Mouse (Mus musculus) splenic B cell, adult 2 months (primary cell): ENCODE data around the gene Spata31d1b.
"Not testable (repeated sequence)": the region's sequence is repeated elsewhere in the genome, so short reads cannot be mapped to it uniquely, and the experiment has no call there.

Source experiments
- DNase-seq: peaks from one replicate; pipeline ENCODE4 v3.0.0-alpha.2; 2011; ENCODE audit warnings: low read depth, low spot score
- H3K27me3 ChIP-seq: 2 replicates; pipeline ENCODE4 v1.6.1; 2012; ENCODE audit warnings: mild to moderate bottlenecking, low read length, moderate library complexity, mixed read lengths; ENCODE audit not compliant: control insufficient read depth, poor library complexity, insufficient read depth, severe bottlenecking
- H3K36me3 ChIP-seq: 2 replicates; pipeline ENCODE4 v1.6.1; 2012; ENCODE audit warnings: mild to moderate bottlenecking, low read length, moderate library complexity, mixed read lengths; ENCODE audit not compliant: control insufficient read depth, poor library complexity, insufficient read depth, severe bottlenecking

The Spata31d1b gene

DNA sequence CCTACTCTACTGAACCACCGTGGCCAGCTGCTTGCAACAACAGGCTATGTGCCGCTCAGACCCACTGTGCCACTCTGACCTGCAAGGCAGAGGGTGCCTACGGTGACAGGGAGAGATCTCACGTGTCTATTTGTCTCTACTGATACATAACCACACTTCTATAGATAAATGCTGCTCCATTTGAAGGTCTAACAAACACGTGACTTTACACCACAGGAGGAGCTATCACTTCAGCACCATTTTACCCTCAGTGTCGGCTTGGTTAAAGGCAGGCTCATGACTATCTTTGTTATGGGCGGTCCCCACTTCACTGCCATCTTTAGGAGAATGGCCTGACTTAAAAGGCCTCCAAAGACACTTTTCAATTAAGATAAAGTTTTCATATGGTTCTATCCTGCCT, 29.5 kb upstream of the Spata31d1b start:
- H3K27me3 ChIP-seq, result no peaks in the 10 kb centered on the region
- no peaks in the 10 kb centered on the region for H3K36me3 ChIP-seq
- no peak for DNase-seq

DNA sequence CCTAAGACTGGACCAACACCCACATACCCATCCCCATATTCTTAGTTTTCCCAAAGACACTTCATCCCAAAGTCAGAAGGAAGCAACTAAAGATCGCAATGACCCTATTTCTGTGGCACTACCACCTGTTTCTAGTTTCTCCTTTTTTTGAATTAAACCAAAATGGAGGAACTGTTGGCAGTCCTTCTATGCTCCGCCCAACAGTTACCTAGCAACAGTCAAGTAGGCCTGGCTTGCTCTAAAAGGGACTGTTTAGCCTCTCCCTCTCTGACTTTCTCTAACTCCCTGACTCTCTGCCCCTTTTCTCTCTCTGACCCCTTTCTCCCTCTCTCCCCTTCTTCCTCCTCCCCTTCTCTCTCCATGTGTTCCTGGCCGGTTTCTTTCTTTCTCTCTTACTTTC, 26.8 kb upstream of the Spata31d1b start:
- no peak for DNase-seq
- Histone ChIP-seq H3K36me3 (no peaks in the 10 kb centered on the region), H3K27me3 (no peaks in the 10 kb centered on the region)

DNA sequence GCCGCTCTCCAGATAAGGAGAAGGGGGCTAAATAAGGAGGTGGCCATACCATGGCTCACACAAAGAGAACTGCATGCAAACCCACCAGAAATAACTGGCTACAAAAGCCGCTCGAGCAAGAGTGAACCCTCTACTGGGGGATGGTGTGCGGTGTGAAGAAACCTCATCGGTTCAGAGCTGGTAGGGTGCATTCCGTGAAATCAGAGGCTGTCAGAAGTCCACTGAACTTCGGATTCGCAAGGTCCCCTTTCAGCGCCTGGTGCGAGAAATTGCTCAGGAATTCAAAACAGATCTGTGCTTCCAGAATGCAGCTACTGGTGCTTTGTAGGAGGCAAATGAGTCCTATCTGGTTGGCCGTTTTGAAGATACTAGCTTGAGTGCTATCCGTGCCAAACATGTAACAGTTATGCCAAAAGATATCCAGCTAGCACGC, 23.7 kb upstream of the Spata31d1b start:
- Histone ChIP-seq H3K27me3 (no peaks in the 10 kb centered on the region), H3K36me3 (no peaks in the 10 kb centered on the region)
- DNase-seq, result no peak

DNA sequence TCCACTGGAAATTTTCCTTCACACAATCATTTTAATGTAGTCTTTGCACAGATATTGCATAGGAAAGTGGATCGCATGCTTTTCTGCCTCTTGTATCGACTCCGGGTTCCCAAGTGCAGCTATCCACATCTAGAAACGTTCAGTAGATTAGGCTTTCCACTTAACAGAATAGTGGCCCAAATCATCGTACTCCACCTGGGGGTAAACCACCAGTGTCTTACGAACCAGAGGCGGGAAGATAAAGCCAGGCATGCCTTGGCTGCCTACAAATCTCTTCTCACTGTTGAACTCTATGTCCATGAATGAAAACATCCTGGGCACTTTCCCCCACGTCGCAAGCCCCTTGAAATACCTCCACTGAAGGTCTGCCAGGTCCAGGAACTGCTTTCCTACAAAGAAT, 22.8 kb upstream of the Spata31d1b start:
- Histone ChIP-seq H3K36me3 (no peaks in the 10 kb centered on the region), H3K27me3 (no peaks in the 10 kb centered on the region)
- no peak for DNase-seq

DNA sequence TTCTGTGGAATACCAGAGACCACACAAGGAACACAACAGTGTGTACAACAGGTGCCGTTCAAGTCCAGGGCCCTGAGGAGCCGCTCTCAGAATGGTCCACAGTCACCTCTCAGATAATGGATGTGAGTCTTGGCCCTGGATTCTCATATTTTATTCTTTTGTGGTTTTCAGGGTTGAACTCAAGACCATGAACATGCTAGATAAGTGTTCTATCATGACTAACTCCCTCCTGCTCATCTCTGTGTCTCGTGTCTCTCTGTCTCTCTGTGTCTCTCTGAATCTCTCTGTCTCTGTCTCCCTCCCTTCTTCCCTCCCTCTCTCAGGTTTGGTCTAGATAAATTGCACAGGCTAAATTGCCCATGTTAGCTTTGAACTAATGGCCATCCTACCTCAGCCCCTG, 22.2 kb upstream of the Spata31d1b start:
- DNase-seq, result no peak
- Histone ChIP-seq H3K36me3 (no peaks in the 10 kb centered on the region), H3K27me3 (no peaks in the 10 kb centered on the region)

DNA sequence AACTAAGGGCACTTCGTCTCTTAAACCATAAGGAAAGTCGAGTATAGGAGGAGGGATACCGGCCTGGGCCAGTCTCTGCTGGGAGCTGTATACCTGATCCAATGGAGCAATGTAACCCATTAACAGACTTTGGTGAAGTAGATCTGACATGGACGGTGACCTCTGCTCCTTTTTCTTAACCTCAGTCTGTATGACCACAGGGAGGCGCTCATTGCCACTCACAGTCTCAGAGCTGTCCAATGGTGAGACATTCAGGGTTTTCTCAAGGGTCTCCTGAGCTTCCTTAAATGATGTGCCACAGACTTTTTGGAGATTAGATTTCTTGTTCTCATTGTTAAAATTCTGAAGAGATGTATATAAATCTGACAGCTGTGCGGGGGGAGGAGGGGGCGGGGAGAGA, 21.5 kb upstream of the Spata31d1b start:
- no peak for DNase-seq
- H3K27me3 ChIP-seq, result no peaks in the 10 kb centered on the region
- H3K36me3 ChIP-seq, result no peaks in the 10 kb centered on the region

DNA sequence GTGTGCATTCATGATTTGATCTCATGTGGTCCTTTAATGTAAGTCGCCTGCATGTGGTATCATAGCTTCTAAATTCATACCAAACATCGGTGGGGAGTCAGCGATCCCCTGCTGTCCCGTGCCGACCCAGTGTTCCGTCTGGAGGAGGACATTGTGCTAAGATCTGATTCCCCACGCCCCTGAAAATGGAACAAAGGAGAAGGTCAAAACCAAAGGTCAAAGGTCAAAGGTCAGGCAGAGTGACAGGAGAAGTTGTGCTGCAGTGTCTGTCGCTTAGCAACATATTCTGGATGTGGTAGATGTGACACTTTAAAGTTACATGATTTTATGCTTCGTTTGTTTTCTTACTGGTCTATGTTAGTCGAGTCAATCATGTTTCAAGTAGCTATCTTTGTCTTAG, 20.6 kb upstream of the Spata31d1b start:
- no peak for DNase-seq
- no peaks in the 10 kb centered on the region for H3K36me3 ChIP-seq
- no peaks in the 10 kb centered on the region for H3K27me3 ChIP-seq

DNA sequence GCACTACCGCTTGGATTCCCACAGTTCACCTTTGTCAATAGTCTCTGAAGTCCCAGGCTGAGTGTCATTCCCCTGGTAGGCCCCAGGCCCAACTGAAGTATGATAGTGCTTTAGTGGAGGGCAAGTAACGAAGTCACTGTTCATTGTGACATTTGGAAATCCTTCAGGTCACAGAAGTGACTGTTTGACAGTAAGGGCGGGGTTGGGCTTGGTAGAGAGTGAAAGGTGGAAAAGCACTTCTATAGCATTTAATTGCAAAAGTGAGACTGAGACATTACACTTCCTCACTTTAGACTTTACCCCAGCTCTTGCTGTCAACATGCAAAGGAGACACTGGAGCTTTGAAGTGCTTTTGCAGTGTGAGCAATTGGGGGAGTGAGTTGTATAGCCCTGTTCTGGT, 18.1 kb upstream of the Spata31d1b start, which contains the start of gene 4921517D22Rik:
4921517D22Rik (minus strand) TSS at position 101 of the 400 bp plus-strand sequence.
- DNase-seq, result no peak
- H3K36me3 ChIP-seq, result no peaks in the 10 kb centered on the region
- H3K27me3 ChIP-seq, result no peaks in the 10 kb centered on the region

DNA sequence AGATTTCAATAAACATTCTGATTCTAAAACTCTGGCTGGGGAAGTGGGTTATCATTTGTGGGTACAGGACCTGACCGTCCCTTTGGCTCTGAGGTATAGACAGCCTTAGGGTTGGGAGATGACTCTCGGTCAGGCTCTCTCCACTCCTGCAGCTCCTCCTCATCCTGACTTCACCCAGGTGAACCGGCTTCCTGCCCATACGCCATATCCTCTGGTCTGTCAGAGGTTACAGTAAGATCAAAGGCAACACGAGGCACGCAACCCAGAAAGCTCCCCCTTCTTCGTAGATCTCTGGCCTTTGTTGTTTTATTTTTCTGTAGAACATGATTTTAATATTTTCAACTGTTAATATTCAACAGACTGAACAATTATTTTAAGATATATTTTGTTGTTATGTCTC, 16.3 kb upstream of the Spata31d1b start:
- no peaks in the 10 kb centered on the region for H3K36me3 ChIP-seq
- H3K27me3 ChIP-seq, result no peaks in the 10 kb centered on the region
- no peak for DNase-seq

DNA sequence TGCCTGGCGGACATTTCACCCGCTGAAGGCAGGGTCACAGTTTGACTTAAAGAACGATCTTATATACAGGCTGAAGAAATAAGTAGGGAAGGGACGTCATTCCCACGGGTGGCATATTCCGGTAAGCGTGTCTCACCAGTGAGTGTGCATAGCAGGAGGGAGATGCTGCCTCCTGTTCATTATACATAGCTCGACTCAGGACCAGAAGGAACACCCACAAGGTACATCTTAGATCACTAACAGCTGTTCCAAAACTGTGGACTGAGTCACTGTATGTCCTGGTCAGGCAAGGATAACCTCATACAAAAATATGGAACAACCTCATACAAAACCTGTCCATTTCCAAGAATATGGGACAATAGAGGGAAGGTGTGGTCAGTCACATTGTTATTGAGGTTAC, 13.0 kb upstream of the Spata31d1b start:
- H3K27me3 ChIP-seq, result no peaks in the 10 kb centered on the region
- DNase-seq, result no peak
- H3K36me3 ChIP-seq, result no peaks in the 10 kb centered on the region

DNA sequence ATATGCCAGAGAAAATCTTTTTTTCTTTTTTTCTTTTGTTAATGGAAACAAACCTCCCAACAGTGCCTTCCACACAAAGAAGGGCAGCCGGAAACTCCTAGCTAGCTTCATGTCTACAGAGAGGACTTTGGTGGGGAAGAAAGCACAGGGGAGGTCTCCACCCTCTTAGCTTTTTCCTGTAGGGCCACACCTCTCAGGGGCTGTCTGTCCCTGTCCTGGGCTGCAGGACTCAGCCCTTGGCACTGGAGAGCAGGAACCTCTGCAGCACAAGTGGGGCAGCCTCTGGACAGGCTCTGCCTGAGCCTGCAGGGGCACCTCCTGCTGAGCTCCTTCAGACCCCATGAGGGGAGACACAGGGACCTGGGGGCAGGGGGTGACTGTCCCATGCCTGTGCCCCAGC, 11.9 kb upstream of the Spata31d1b start:
- H3K36me3 ChIP-seq, H3K27me3 ChIP-seq, DNase-seq: not testable (repeated sequence)

DNA sequence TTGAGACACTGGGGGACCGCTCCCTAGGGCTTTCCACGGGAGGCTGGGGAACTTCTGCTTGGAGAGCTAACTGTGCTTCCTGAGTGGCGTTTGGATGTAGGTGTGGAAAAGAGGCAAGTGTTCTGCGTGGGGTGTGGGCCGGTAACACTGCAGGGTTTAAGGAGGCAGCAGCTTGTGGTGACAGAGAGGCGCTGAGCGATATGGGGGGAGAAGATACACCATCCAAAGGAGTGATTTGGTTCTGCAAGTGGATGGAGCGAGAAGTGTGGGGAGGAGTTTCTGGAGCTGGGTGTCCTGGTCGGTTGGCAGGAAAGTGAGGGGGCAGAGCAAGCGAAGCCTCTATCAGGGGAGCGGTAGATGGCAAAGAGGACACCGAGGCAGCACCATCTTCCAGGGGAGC, 8.6 kb upstream of the Spata31d1b start:
- no peaks in the 10 kb centered on the region for H3K36me3 ChIP-seq
- H3K27me3 ChIP-seq, result no peaks in the 10 kb centered on the region
- no peak for DNase-seq

DNA sequence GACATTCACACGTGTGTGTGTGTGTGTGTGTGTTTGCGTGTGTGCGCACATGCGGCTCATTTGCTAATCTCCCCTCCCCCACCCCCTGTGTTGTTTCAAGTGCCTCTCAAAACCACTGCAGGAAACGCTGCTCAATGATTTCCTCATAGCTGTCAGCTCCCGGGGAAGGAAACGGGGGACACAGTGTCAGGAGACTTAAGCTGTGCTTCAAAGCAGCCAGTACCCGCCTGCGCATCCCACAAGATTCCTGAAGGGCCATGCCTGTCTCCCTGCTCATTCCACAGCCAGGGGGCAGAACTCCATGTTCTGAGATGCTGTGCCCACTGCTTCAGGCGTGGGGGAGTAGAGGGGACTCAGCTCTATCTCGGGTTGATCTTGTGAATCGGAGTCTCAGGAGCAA, 7.5 kb upstream of the Spata31d1b start:
- Histone ChIP-seq H3K27me3 (no peaks in the 10 kb centered on the region), H3K36me3 (no peaks in the 10 kb centered on the region)
- DNase-seq, result peak; percentile 25

DNA sequence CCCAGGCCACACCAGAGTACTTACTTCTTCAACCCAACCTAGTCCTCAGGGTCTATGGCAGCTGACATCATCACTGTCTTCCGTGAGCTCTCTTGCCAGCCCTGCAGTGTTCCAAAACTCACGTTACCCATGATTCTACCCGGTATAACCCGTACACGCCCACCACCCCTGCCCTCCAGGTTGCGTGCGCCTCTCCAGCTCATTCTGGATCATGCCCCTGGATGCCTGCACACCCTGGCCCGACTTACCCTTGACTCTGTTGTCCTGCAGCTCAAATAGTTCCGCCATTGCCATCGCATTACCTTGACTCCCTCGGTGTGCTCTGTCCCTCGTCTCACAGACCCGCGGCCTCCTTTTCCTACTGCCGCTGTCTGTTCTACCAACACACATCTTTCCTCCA, 1.9 kb upstream of the Spata31d1b start, which contains the start of gene Spata31d1a:
Spata31d1a (minus strand) TSS at position 101 of the 400 bp plus-strand sequence.
- H3K36me3 ChIP-seq, result no peaks in the 10 kb centered on the region

DNA sequence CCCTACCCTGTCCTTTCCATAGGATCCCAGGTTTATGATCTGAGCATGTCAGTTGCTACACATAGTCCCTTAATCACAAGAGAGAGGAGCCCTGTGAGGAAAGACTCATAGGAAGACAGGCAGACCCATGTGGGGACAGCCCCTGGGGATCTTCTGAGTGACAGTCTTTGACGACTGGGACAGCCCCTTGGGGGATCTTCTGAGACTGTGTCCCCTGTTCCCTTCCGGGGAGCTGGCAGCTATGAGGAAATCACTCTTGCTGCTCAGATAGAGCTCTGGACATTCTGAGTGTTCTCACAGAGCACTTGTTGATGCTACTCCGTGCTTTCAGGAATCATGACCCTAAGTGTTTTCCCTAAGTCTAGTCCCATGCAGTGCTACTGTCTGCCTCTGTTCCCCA, 1.6 kb downstream of the Spata31d1b start:
- DNase-seq, result peak; percentile 48
- Histone ChIP-seq H3K27me3 (no peaks in the 10 kb centered on the region), H3K36me3 (no peaks in the 10 kb centered on the region)

More for the DNA sequence above, 1.9 kb upstream of the Spata31d1b start, which contains the start of gene Spata31d1a:
- DNase-seq, result no peak
- H3K27me3 ChIP-seq, result no peaks in the 10 kb centered on the region

DNA sequence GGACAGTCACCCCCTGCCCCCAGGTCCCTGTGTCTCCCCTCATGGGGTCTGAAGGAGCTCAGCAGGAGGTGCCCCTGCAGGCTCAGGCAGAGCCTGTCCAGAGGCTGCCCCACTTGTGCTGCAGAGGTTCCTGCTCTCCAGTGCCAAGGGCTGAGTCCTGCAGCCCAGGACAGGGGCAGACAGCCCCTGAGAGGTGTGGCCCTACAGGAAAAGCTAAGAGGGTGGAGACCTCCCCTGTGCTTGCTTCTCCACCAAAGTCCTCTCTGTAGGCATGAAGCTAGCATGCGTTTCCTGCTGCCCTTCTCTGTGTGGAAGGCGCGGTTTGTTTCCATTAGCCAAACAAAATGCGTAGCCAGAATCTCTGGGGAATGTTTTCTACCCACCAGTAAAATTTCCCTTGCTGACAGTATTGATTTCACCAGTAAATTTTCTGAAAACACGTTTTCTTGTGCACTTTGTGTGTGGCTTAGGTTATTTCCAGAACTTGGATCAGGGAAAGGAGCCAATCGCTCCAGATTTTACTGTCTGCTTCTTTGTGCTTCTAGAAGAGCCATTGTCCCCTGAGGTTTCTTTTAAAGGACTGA, 6.9 kb downstream of the Spata31d1b start:
- H3K27me3 ChIP-seq, DNase-seq: not testable (repeated sequence)

More for the DNA sequence above, 6.9 kb downstream of the Spata31d1b start:
- H3K36me3 ChIP-seq, result not testable (repeated sequence)
